Mouse (Mus musculus): Measurements from ENCODE around the gene Ttll7. TPM values are rescaled to one million over a fixed set of nuclear protein-coding genes. Genes with fewer than 3 reads are reported as not detected.

Gene Ttll7
- polyA plus RNA-seq, 1 experiment = 0.37 TPM

DNA sequence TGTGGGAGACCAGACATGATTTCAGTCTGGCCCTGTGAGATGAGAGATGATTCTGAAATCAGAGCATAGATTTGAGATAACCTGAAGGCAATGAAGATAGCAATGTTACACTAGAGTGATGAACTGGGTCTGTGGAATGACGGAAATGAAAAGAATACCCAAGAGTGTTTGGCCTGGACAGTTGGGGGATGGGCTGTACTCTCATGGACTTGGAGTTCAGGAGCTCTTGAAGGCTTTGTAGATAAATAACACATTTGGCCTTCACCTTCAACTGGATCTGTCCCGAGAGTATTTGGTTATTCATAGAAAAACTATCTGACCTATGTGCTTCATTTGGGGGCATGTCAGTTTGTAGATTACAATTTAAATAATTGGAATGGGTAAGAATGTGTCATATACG lies 53.4 kb downstream of the Ttll7 start:
- TF ChIP-seq POLR2A (IDR thresholded peaks at IDR 0.05; ENCODE audit: low read depth, low read length) (no peak), CTCF (IDR thresholded peaks at IDR 0.05; ENCODE audit: extremely low read depth, insufficient read depth, insufficient read length, insufficient replicate concordance) (no peak)
- 84% methylated on average over 3 of the region's 3 CpGs for WGBS
- no peaks in the 10 kb centered on the region for H3K27me3 ChIP-seq (ENCODE audit: control insufficient read depth, insufficient read depth, low read length)
- no peak for DNase-seq (ENCODE audit: low read depth in 1 of 2, low spot score in 2 of 2)
- H3K4me1 ChIP-seq (ENCODE audit: control insufficient read depth, insufficient read depth, insufficient read length) = no peaks in the 10 kb centered on the region
- H3K27ac ChIP-seq (ENCODE audit: insufficient read depth, low read length) = no peak overlapping the region
- H3K36me3 ChIP-seq (ENCODE audit: control insufficient read depth, insufficient read depth, low read length) = no peaks in the 10 kb centered on the region
- no peak overlapping the region for H3K4me3 ChIP-seq (ENCODE audit: extremely low read depth, insufficient read depth, insufficient read length)

DNA sequence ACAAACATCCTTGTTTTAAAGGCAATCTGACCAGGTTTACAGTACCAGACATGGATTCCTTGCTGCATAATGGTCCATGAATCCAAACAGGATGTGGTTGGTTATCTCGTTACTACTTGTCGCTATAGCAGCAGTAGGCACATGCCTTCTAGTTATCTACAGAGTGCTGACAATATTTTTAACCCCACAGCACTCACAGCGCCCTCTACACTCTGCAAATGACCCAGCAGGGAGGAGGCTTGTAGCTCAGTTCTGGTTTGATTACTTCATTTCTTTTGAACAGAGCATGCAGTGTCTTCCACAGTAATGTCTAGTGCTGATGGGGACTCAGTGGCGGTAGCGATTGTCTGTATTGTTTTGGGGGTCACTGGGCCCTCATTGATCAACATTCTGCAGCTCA lies 56.8 kb downstream of the Ttll7 start:
- TF ChIP-seq CTCF (IDR thresholded peaks at IDR 0.05; ENCODE audit: extremely low read depth, insufficient read depth, insufficient read length, insufficient replicate concordance) (no peak), POLR2A (IDR thresholded peaks at IDR 0.05; ENCODE audit: low read depth, low read length) (no peak)
- DNase-seq (ENCODE audit: low read depth in 1 of 2, low spot score in 2 of 2) = no peak

DNA sequence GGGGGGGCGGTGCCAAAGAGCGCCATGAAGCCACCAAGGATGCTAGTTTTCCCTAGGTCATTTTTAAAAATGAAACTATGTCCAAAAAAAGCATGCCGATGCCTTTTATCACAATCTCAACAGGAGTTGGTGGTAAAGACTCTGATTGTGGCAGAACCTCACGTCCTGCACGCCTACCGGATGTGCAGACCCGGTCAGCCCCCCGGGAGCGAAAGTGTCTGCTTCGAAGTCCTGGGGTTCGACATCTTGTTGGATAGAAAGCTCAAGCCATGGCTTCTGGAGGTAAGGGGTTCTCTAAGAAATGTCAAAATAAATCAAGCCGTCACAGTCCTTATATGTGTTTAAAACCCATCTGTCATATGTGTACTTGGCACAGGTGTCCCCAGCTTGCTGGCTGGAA lies 60.9 kb downstream of the Ttll7 start:
- WGBS = 93% methylated on average over 12 of the region's 12 CpGs
- no peak overlapping the region for H3K27ac ChIP-seq (ENCODE audit: insufficient read depth, low read length)
- H3K4me3 ChIP-seq (ENCODE audit: extremely low read depth, insufficient read depth, insufficient read length) = no peak overlapping the region
- no peaks in the 10 kb centered on the region for H3K4me1 ChIP-seq (ENCODE audit: control insufficient read depth, insufficient read depth, insufficient read length)
- DNase-seq (ENCODE audit: low read depth in 1 of 2, low spot score in 2 of 2) = no peak
- no peaks in the 10 kb centered on the region for H3K27me3 ChIP-seq (ENCODE audit: control insufficient read depth, insufficient read depth, low read length)
- TF ChIP-seq POLR2A (IDR thresholded peaks at IDR 0.05; ENCODE audit: low read depth, low read length) (no peak), CTCF (IDR thresholded peaks at IDR 0.05; ENCODE audit: extremely low read depth, insufficient read depth, insufficient read length, insufficient replicate concordance) (no peak)
- no peaks in the 10 kb centered on the region for H3K36me3 ChIP-seq (ENCODE audit: control insufficient read depth, insufficient read depth, low read length)

More for the DNA sequence above, 56.8 kb downstream of the Ttll7 start:
- Histone ChIP-seq H3K27me3 (ENCODE audit: control insufficient read depth, insufficient read depth, low read length) (no peaks in the 10 kb centered on the region), H3K36me3 (ENCODE audit: control insufficient read depth, insufficient read depth, low read length) (no peaks in the 10 kb centered on the region), H3K4me1 (ENCODE audit: control insufficient read depth, insufficient read depth, insufficient read length) (no peaks in the 10 kb centered on the region), H3K27ac (ENCODE audit: insufficient read depth, low read length) (no peak overlapping the region), H3K4me3 (ENCODE audit: extremely low read depth, insufficient read depth, insufficient read length) (no peak overlapping the region)
- WGBS = 58% methylated on average over 5 of the region's 5 CpGs

- Histone ChIP-seq H3K27me3 (ENCODE audit: control insufficient read depth, insufficient read depth, low read length) (no peaks in the 10 kb centered on the region), H3K4me1 (ENCODE audit: control insufficient read depth, insufficient read depth, insufficient read length) (no peaks in the 10 kb centered on the region), H3K4me3 (ENCODE audit: extremely low read depth, insufficient read depth, insufficient read length) (no peak overlapping the region), H3K36me3 (ENCODE audit: control insufficient read depth, insufficient read depth, low read length) (no peaks in the 10 kb centered on the region), H3K27ac (ENCODE audit: insufficient read depth, low read length) (no peak overlapping the region)
- TF ChIP-seq CTCF (IDR thresholded peaks at IDR 0.05; ENCODE audit: extremely low read depth, insufficient read depth, insufficient read length, insufficient replicate concordance) (peak; percentile 85), POLR2A (IDR thresholded peaks at IDR 0.05; ENCODE audit: low read depth, low read length) (no peak)
- 6% methylated on average over 12 of the region's 12 CpGs for WGBS
- peak; percentile 18 to 66 for DNase-seq (ENCODE audit: low read depth in 1 of 2, low spot score in 2 of 2)
These were observed 62.6 kb downstream of the Ttll7 start for GRCm38 (mm10) chr3:146914798-146915197.

GRCm38 (mm10) chr3:146917891-146918290 lies 65.7 kb downstream of the Ttll7 start:
- H3K4me1 ChIP-seq (ENCODE audit: control insufficient read depth, insufficient read depth, insufficient read length) = no peaks in the 10 kb centered on the region
- 78% methylated on average over 8 of the region's 8 CpGs for WGBS

GRCm38 (mm10) chr3:146918323-146918722 lies 66.2 kb downstream of the Ttll7 start:
- Histone ChIP-seq H3K27ac (ENCODE audit: insufficient read depth, low read length) (no peak overlapping the region), H3K4me1 (ENCODE audit: control insufficient read depth, insufficient read depth, insufficient read length) (no peaks in the 10 kb centered on the region), H3K36me3 (ENCODE audit: control insufficient read depth, insufficient read depth, low read length) (no peaks in the 10 kb centered on the region), H3K4me3 (ENCODE audit: extremely low read depth, insufficient read depth, insufficient read length) (no peak overlapping the region), H3K27me3 (ENCODE audit: control insufficient read depth, insufficient read depth, low read length) (no peaks in the 10 kb centered on the region)
- WGBS = 89% methylated on average over 11 of the region's 11 CpGs
- no peak for TF ChIP-seq CTCF (IDR thresholded peaks at IDR 0.05; ENCODE audit: extremely low read depth, insufficient read depth, insufficient read length, insufficient replicate concordance)
- TF ChIP-seq POLR2A (IDR thresholded peaks at IDR 0.05; ENCODE audit: low read depth, low read length) = no peak
- DNase-seq (ENCODE audit: low read depth in 1 of 2, low spot score in 2 of 2) = no peak

More at GRCm38 (mm10) chr3:146917891-146918290, 65.7 kb downstream of the Ttll7 start:
- TF ChIP-seq POLR2A (IDR thresholded peaks at IDR 0.05; ENCODE audit: low read depth, low read length) (no peak), CTCF (IDR thresholded peaks at IDR 0.05; ENCODE audit: extremely low read depth, insufficient read depth, insufficient read length, insufficient replicate concordance) (no peak)
- no peaks in the 10 kb centered on the region for H3K36me3 ChIP-seq (ENCODE audit: control insufficient read depth, insufficient read depth, low read length)
- no peak overlapping the region for H3K27ac ChIP-seq (ENCODE audit: insufficient read depth, low read length)
- no peak overlapping the region for H3K4me3 ChIP-seq (ENCODE audit: extremely low read depth, insufficient read depth, insufficient read length)
- H3K27me3 ChIP-seq (ENCODE audit: control insufficient read depth, insufficient read depth, low read length) = no peaks in the 10 kb centered on the region
- no peak for DNase-seq (ENCODE audit: low read depth in 1 of 2, low spot score in 2 of 2)

DNA sequence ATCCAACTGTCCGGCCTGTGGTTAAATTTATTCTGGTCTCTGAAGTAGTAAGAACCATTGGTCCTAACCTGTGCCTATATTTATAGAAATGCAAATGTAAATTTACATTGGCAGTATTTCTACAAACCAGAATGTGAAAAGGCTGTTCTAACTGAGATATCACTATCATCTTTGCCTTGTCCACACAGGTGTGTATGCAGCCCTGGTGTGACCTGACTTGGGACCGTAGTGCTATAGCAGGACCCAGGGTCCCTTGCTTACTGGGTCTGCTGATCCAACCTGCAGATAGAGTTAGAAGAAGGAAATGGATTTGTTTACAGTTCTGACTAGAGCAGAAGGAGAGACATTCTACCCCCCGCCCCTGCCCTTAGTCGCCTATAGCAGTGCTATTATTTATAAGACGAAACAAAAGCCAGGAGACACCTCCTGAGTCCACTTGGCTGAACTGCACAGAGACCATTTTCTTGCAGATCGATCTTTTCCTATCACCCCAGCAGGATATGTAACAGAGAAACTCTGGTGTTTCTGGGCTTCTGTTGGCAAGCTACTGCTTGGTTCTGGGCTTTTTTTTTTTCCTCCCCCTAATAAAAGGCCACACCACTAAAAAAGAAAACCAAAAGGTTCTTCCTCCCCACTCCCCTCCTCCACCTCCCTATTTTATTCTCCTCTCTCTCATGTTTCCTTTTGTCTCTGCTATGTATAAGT lies 75.3 kb downstream of the Ttll7 start:
- Histone ChIP-seq H3K36me3 (ENCODE audit: control insufficient read depth, insufficient read depth, low read length) (no peaks in the 10 kb centered on the region), H3K4me3 (ENCODE audit: extremely low read depth, insufficient read depth, insufficient read length) (no peak overlapping the region), H3K27ac (ENCODE audit: insufficient read depth, low read length) (no peak overlapping the region), H3K4me1 (ENCODE audit: control insufficient read depth, insufficient read depth, insufficient read length) (no peaks in the 10 kb centered on the region), H3K27me3 (ENCODE audit: control insufficient read depth, insufficient read depth, low read length) (no peaks in the 10 kb centered on the region)
- WGBS = 89% methylated on average over 6 of the region's 6 CpGs
- TF ChIP-seq POLR2A (IDR thresholded peaks at IDR 0.05; ENCODE audit: low read depth, low read length) (no peak), CTCF (IDR thresholded peaks at IDR 0.05; ENCODE audit: extremely low read depth, insufficient read depth, insufficient read length, insufficient replicate concordance) (no peak)
- no peak for DNase-seq (ENCODE audit: low read depth in 1 of 2, low spot score in 2 of 2)
